Mouse (Mus musculus) small intestine, adult 2 months (tissue): ENCODE measurements around the gene Kctd14.

Experiments
- CTCF ChIP-seq: fragments of 200-500 bp; IDR thresholded peaks from 2 replicates; pipeline ENCODE4 v1.5.1; 2012; ENCODE audit warnings: low read depth, mild to moderate bottlenecking, control low read depth, inconsistent platforms, low read length, moderate library complexity, mixed read lengths; ENCODE audit not compliant: insufficient replicate concordance, insufficient read length; ENCODE audit errors: extremely low read depth
- POLR2A ChIP-seq: fragments of 200-500 bp; IDR thresholded peaks from 2 replicates; pipeline ENCODE4 v1.6.1; 2012; ENCODE audit warnings: low read depth, mild to moderate bottlenecking, control low read depth, inconsistent platforms, low read length, moderate library complexity

- no peak for TF ChIP-seq POLR2A
- TF ChIP-seq CTCF = no peak
These were observed 41.3 kb downstream of the Kctd14 start for GRCm38 (mm10) chr7:97492420-97492819.
